Mouse (Mus musculus) embryonic facial prominence, embryonic 10.5 days (tissue): Measurements from ENCODE around the gene Ryr1. TPM values are rescaled to one million over a fixed set of nuclear protein-coding genes. Genes with fewer than 3 reads are reported as not detected.

ENCODE experiments used
- DNase-seq: peaks from one replicate; pipeline ENCODE4 v3.0.0-alpha.2; 2017; ENCODE audit warnings: low spot score
- H3K27ac ChIP-seq: fragments of 300-500 bp; sonication (generic); replicated peaks from 2 replicates; pipeline ENCODE4 v1.5.1; 2016; ENCODE audit warnings: mild to moderate bottlenecking
- H3K27me3 ChIP-seq: fragments of 300-500 bp; sonication (generic); replicated peaks from 2 replicates; pipeline ENCODE4 v1.6.1; 2016; ENCODE audit warnings: low read depth, mild to moderate bottlenecking; ENCODE audit not compliant: poor library complexity, severe bottlenecking
- H3K36me3 ChIP-seq: fragments of 300-500 bp; sonication (generic); replicated peaks from 2 replicates; pipeline ENCODE4 v1.6.1; 2016; ENCODE audit warnings: mild to moderate bottlenecking, moderate library complexity
- H3K4me1 ChIP-seq: fragments of 300-500 bp; sonication (generic); 2 replicates; pipeline ENCODE4 v1.6.1; 2016
- H3K4me3 ChIP-seq: fragments of 300-500 bp; sonication (generic); 2 replicates; pipeline ENCODE4 v1.5.1; 2016; ENCODE audit warnings: mild to moderate bottlenecking, moderate library complexity
- H3K9me3 ChIP-seq: fragments of 300-500 bp; sonication (generic); 2 replicates; pipeline ENCODE4 v1.6.1; 2016; ENCODE audit warnings: mild to moderate bottlenecking
- WGBS: fragments of 180-500 bp; shearing (Covaris S2); methylation state at CpG from one replicate; pipeline ENCODE4 v1.1.7; 2016; 5-methylcytosine and 5-hydroxymethylcytosine counted together
- polyA plus RNA-seq: library from polyadenylated mRNA; unstranded; fragments of >200 nt; fragmentation: Nextera tagmentation; extraction: Ambion mirVana; gene quantifications from 2 replicates; pipeline ENCODE4 v1.2.1, GENCODE M21; 2016

Ryr1 gene
- polyA plus RNA-seq, 1 experiment from 2014 or later = 1.8 TPM

DNA sequence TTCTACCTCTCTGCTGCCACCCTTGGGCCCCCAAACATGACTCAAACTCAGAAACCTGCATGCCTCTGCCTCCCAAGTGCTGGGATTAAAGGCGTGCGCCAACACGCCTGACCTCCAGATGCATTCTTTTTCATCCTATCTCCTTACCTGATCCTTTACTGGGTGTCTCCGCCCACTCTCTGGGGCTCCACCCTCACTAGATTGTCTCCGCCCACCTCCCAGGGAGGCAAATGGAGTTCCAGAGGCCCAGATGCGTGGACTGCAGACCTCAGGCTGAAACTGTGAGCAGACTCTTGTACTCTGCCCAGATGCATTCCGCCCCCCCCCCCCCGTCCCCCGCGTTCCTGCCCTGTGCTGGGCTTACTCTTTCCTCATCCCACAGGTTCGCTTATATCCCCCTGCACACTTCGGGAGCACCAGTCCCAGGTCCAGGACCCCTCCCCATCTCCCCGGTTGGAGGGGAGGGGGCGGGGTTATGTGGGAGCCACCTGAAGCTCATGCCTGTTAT is 134.2 kb downstream of the Ryr1 start:
- Histone ChIP-seq H3K4me1 (no peaks in the 10 kb centered on the region), H3K36me3 (no peaks in the 10 kb centered on the region), H3K27me3 (no peaks in the 10 kb centered on the region), H3K27ac (no peak overlapping the region), H3K4me3 (no peak overlapping the region), H3K9me3 (no peaks in the 10 kb centered on the region)
- no peak for DNase-seq
- WGBS = 59% methylated on average over 14 of the region's 14 CpGs

DNA sequence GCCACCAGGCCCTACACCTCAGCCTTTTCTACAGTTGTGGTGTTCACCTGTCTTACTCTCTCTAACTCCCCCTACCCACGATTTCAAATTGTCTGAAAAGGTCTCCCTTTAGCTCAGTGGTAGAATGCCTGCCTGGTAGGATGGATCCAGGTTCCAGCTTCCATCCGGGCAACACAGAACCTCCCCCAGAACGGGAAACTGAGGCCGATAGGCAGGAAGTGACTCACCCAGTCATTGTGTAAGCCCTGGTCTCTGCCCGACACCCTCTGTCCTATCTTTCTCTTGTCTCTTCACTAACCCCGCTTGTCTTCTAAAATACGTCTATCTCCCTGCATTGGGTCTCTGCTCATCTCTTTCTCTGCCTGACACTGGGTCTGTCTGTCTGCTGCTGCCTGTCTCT is 139.8 kb downstream of the Ryr1 start:
- Histone ChIP-seq H3K4me1 (peaks cover 24% of the 10 kb centered on the region), H3K4me3 (no peak overlapping the region), H3K27ac (no peak overlapping the region), H3K9me3 (no peaks in the 10 kb centered on the region), H3K36me3 (no peaks in the 10 kb centered on the region; the same call in 1 of the 2 replicates), H3K27me3 (no peaks in the 10 kb centered on the region)
- 90% methylated on average over 7 of the region's 7 CpGs for WGBS
- DNase-seq = no peak

DNA sequence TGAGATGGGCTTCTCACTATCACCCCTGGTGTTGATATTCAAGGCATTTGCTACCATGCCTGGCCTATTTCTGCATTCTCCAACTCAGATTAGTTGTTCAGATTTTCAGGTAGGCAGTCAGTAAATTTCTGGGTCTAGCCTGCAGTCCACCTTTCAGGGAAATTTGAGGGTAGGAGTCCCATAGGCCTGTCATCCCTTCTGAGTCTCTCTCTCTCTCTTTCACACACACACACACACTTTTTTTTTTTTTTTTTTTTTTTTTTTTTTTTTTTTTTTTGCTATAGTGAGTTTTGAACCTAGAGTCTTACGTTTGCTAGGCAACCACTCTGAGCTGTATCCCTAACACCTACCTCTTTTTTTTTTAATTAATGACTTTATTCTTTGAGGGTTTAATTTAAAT is 140.5 kb downstream of the Ryr1 start:
- H3K27ac ChIP-seq = no peak overlapping the region
- peaks cover 24% of the 10 kb centered on the region for H3K4me1 ChIP-seq
- no peak overlapping the region for H3K4me3 ChIP-seq
- H3K36me3 ChIP-seq = peaks cover 3% of the 10 kb centered on the region
- H3K9me3 ChIP-seq = no peaks in the 10 kb centered on the region
- no peak for DNase-seq
- 97% methylated on average over 1 of the region's 1 CpGs for WGBS
- no peaks in the 10 kb centered on the region for H3K27me3 ChIP-seq

DNA sequence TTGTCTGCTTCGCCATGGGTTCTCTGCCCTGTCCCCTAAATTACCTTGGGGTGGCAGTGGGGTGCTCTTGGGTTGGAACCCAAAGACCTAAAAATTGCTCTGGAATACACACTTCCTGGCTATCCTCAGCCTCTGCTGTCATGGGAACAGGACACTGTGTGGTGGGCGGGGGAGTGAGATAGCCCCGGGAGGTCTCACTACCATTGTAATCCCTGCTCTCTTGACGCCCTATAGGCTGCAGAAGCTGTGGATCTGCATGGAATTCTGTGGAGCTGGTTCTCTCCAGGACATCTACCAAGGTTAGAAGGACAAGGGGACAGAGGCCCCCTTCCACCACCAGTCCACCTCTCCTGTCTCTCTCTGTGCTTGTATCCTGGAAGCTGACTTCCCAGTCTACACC is 141.1 kb downstream of the Ryr1 start:
- H3K27me3 ChIP-seq = no peaks in the 10 kb centered on the region
- H3K9me3 ChIP-seq = no peaks in the 10 kb centered on the region
- peaks cover 24% of the 10 kb centered on the region for H3K4me1 ChIP-seq
- 72% methylated on average over 4 of the region's 4 CpGs for WGBS
- peaks cover 9% of the 10 kb centered on the region for H3K36me3 ChIP-seq
- no peak overlapping the region for H3K27ac ChIP-seq
- no peak for DNase-seq
- no peak overlapping the region for H3K4me3 ChIP-seq

DNA sequence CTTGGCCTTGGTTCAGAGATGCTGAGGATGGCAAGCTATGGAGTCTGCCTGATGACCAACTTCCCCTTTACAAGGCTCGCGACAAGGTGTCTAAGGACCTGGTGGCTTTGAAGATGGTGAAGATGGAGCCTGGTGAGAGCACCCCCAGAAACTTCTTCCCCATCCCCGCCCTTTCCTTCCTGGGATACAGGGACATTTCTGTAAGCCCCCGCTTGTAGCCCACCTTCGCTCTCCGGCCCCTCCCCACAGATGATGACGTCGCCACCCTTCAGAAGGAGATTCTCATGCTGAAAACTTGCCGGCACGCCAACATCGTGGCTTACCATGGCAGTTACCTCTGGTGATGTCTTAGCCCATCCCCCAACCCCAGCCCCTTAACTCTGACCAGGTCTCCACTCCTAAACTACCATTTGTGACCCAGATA is 141.8 kb downstream of the Ryr1 start:
- H3K27ac ChIP-seq = peak overlapping the region; percentile 89; the same call in 1 of the 2 replicates
- peaks cover 16% of the 10 kb centered on the region for H3K36me3 ChIP-seq
- no peaks in the 10 kb centered on the region for H3K27me3 ChIP-seq
- H3K4me1 ChIP-seq = peaks cover 24% of the 10 kb centered on the region
- no peaks in the 10 kb centered on the region for H3K9me3 ChIP-seq
- H3K4me3 ChIP-seq = peak overlapping the region; percentile 84
- 75% methylated on average over 11 of the region's 11 CpGs for WGBS
- no peak for DNase-seq

DNA sequence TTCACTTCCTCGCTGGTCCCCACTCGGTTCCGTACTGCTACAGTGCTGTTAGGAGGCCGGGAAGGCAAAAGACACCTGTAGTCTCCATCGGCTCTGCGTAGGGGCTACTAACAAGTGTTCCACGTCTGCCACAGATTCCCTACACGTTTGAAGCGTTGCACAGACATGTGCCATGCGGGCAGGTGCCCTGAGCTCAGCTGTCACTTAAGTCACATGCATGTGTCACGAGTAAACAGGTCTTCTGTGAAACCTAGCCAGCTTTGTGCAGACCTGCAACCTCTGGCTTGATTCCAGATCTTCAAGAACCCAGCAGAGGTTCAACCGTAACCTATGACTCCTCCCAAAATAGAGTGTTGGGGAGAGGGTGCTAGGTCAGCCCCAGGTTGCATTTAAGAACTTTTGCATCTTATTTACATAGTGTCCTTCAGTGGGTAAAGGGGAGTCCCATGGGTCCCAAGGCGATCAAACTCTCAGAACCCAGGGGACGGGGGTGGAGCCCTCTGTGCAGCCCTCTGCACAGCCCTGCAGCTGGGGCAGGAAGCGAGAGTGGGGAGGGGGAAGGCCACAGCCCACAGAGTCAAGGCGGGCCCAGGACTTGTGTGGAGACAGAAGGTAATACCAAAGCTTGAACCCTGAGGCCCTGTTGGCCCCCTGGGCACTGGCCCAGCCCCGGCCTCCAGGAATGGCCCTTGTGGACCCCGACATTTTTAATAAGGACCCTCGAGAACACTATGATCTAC is 142.5 kb downstream of the Ryr1 start:
- Histone ChIP-seq H3K36me3 (peaks cover 23% of the 10 kb centered on the region), H3K9me3 (no peaks in the 10 kb centered on the region), H3K4me3 (peak overlapping the region; percentile 84), H3K27me3 (no peaks in the 10 kb centered on the region), H3K27ac (peak overlapping the region; percentile 89), H3K4me1 (peaks cover 24% of the 10 kb centered on the region)
- no peak for DNase-seq
- 15% methylated on average over 19 of the region's 19 CpGs for WGBS

DNA sequence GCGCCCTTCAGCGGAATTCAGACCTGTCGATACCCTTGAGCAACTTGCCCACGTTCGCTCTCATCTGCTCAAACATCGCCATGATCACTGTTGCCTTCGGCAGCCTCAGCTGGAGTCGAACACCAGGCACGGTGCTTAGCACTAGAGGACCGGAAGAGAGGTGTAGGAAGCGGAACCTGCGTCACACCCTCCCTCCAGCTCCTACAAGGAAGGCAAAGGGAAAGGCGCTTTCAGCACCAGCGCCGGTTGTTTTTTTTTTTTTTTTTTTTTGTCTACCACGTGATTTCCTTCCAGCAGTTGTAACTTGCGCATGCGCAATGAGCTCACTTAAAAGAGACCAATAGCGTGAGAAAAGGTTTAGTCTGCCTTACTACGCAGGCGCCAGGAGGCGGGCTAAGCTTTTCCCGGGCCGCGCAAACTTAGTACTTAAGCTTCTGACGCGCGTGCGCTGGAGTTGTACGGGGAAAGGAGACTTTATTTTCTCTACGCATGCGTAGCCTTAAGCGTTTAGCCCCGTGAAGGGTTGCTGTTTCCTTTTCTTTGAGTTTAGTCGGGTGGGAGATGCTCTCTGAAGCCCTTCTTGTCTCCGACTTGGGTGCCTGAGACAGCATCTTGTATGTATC is 143.2 kb downstream of the Ryr1 start, which contains the start of the genes Eif3k and Map4k1:
TSS of gene Eif3k (minus strand) at position 214 of the 623 bp plus-strand sequence.
TSS of gene Map4k1 (plus strand) at position 400 of the 623 bp plus-strand sequence.
- under 1% methylated on average over 36 of the region's 36 CpGs for WGBS
- DNase-seq = peak; percentile 96
- peak within 1 kb of the TSS; percentile 84 for H3K4me3 ChIP-seq
- H3K9me3 ChIP-seq = no peaks in the 10 kb centered on the region
- H3K27ac ChIP-seq = peak within 1 kb of the TSS; percentile 89
- peaks cover 30% of the 10 kb centered on the region for H3K36me3 ChIP-seq
- H3K4me1 ChIP-seq = peaks cover 24% of the 10 kb centered on the region
- H3K27me3 ChIP-seq = no peaks in the 10 kb centered on the region

DNA sequence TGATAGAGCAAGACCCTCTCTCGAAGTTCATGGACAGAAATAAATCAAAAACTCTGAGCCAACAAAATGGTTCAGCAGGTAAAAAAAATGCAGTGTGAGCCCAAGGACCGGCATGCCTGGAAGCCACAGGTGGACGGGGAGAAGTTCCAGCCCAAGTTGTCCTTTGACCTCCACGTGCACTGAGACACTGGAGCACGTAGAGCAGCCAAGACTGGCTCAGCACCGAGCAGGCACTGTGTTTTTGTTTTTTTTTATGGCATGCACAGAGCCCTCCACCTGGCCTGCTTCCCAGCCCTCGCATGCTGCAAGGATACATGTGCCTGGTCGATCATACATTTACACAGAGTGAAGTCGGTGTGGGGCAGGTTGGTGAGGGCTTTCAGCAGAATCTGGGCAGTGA is 147.4 kb downstream of the Ryr1 start:
- 94% methylated on average over 9 of the region's 9 CpGs for WGBS

DNA sequence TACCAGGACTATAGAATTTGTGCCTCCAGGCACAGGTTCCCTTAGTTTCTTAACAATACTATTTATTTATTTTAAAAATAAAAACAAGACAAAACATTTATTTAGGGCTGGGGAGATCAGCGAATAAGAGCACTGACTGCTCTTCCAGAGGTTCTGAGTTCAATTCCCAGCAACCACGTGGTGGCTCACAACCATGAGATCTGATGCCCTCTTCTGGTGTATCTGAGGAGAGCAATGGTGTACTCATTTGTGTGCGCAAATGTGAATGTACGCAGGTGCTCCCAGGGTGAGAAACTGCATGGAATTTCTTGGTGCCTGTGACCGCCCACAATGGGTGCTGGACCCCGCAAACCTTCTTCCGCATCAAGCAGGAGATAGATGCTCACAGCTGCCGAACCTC is 152.0 kb downstream of the Ryr1 start:
- H3K27me3 ChIP-seq = no peaks in the 10 kb centered on the region
- 82% methylated on average over 8 of the region's 8 CpGs for WGBS
- no peak overlapping the region for H3K4me3 ChIP-seq
- DNase-seq = no peak
- no peak overlapping the region for H3K27ac ChIP-seq
- H3K9me3 ChIP-seq = no peaks in the 10 kb centered on the region
- peaks cover 10% of the 10 kb centered on the region for H3K4me1 ChIP-seq
- peaks cover 89% of the 10 kb centered on the region for H3K36me3 ChIP-seq

More for the DNA sequence above, 147.4 kb downstream of the Ryr1 start:
- Histone ChIP-seq H3K36me3 (peaks cover 69% of the 10 kb centered on the region), H3K27me3 (no peaks in the 10 kb centered on the region), H3K4me1 (peaks cover 16% of the 10 kb centered on the region), H3K27ac (no peak overlapping the region), H3K9me3 (no peaks in the 10 kb centered on the region), H3K4me3 (no peak overlapping the region)
- DNase-seq = no peak

DNA sequence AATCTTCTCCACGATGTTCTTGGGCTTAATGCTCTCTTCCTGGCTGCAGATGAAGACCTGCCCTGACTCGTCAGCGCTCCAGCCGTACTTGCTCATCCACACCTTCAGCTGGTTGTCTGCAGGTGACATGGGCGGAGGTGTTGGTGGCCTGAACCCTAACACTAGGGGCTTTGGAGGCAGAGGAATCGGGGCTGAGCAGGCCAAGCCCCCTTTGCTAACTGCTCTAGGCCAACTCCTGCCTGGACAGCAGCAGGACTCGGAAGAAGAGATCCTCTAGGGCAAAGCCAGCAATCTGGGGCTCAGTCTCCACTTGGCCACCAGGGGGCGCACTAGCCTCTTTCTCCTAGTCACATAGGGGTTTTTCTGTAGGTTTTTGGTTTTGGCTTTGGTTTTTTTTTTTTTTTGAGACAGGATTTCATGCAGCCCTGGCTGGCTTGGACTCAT is 152.4 kb downstream of the Ryr1 start:
- H3K9me3 ChIP-seq = no peaks in the 10 kb centered on the region
- H3K27ac ChIP-seq = 0 out of 2 replicates have a peak overlapping the region, but pooled peaks have one; percentile 30
- peaks cover 10% of the 10 kb centered on the region for H3K4me1 ChIP-seq
- H3K27me3 ChIP-seq = no peaks in the 10 kb centered on the region
- H3K36me3 ChIP-seq = peaks cover 84% of the 10 kb centered on the region
- WGBS = 67% methylated on average over 8 of the region's 8 CpGs
- peak; percentile 88 for DNase-seq
- no peak overlapping the region for H3K4me3 ChIP-seq

DNA sequence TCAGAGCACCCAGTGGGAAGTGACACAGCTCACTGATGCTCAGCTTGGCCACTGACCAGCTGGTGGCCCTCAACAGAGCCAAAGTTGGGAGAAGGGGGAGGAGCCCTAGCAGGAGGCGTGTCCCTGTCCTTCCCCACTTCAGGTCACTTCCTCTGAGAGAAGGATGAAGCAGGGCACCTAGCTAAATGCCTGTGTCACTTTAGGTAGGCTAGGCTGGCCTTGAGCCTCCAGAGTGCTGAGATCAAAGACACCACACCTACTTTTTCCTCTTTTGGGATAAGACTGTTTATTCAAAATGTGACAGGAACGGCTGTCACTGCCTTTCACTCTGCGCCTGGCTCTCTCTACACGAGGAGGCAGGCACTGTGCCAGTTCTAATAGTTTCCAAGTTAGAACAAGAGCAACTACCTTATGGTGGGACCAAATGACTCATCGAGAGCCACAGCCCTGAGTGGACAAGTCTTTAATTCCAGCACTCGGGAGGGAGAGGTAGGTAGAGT is 153.2 kb downstream of the Ryr1 start:
- Histone ChIP-seq H3K27me3 (no peaks in the 10 kb centered on the region), H3K27ac (no peak overlapping the region), H3K9me3 (no peaks in the 10 kb centered on the region), H3K4me3 (no peak overlapping the region), H3K36me3 (peaks cover 77% of the 10 kb centered on the region), H3K4me1 (peaks cover 10% of the 10 kb centered on the region)
- DNase-seq = no peak
- WGBS = 87% methylated on average over 6 of the region's 6 CpGs

DNA sequence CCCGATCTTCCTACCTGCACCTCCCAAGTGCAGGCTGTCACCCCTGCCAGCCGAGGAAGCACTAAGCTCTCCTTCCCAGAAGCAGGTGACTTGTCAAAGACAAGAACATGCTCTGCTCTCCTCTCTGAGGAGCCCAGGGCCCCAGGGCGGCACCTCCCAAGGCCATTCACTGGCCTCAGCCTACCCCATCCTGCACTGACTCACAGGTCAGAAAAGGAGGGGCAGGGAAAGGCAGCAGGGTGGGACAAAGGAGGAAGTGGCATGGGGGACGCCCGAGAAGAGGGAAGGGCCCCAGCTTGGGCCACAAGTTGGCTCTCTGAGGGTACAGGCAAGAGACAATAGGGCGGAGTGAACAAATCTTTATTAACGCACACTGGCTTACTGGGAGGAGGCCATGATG is 153.9 kb downstream of the Ryr1 start:
- Histone ChIP-seq H3K4me1 (peaks cover 10% of the 10 kb centered on the region), H3K27ac (no peak overlapping the region), H3K4me3 (no peak overlapping the region), H3K9me3 (no peaks in the 10 kb centered on the region), H3K36me3 (peaks cover 69% of the 10 kb centered on the region), H3K27me3 (no peaks in the 10 kb centered on the region)
- WGBS = 89% methylated on average over 7 of the region's 7 CpGs
- no peak for DNase-seq
